Mouse (Mus musculus): ENCODE results near the gene 9230113P08Rik. TPM values are rescaled to one million over a fixed set of nuclear protein-coding genes. Genes with fewer than 3 reads are reported as not detected.

The 9230113P08Rik gene
- polyA plus RNA-seq (2021; fragmentation: Nextera tagmentation) = not detected in 2 replicates
- long read RNA-seq, experiment 1 = 0 reads
- long read RNA-seq, experiment 2 = 0 reads

DNA sequence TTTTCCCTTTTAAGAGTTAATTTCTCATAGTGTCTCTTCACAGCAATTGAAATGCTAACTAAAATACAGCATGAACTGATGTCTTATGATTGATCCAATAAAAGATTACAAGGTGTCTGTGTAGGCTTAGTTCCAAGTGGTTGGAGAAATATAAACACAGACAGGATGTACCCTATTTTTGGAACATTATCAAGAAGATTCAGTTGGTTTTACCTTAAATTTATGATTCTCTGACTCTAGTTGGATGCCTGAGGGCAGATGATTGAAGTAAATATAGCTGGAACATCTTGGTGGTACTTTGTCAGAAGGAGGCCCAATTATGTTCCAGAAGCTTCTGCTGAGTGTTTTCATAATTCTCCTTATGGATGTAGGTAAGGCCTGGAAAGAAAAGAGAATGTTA is at the start of gene 9230113P08Rik:
9230113P08Rik (plus strand) TSS at position 301 of the 400 bp plus-strand sequence.

Other genes starting within 250 kb of the 9230113P08Rik start
- not detected in 2 replicates for gene Pate1, start 221.0 kb upstream of the 9230113P08Rik start, polyA plus RNA-seq (2021; fragmentation: Nextera tagmentation)
- not detected in 2 replicates for gene Gm17677, start 167.4 kb upstream of the 9230113P08Rik start, polyA plus RNA-seq (2021; fragmentation: Nextera tagmentation)
- gene Gm17727, start 130.3 kb upstream of the 9230113P08Rik start, polyA plus RNA-seq (2021; fragmentation: Nextera tagmentation) = not detected in 2 replicates
- not detected in 2 replicates for gene Gm27235, start 118.3 kb upstream of the 9230113P08Rik start, polyA plus RNA-seq (2021; fragmentation: Nextera tagmentation)
- gene D730048I06Rik, start 118.3 kb upstream of the 9230113P08Rik start, polyA plus RNA-seq (2021; fragmentation: Nextera tagmentation) = not detected in 2 replicates
- gene 9230110F15Rik, start 64.3 kb upstream of the 9230113P08Rik start, polyA plus RNA-seq (2021; fragmentation: Nextera tagmentation) = not detected in 2 replicates
- not detected in 2 replicates for gene Gm5916, start 220.4 kb downstream of the 9230113P08Rik start, polyA plus RNA-seq (2021; fragmentation: Nextera tagmentation)

Data from left cerebral cortex, adult 6 months (tissue).